Mouse (Mus musculus): ENCODE data around the gene Sun2. TPM values are rescaled to one million over a fixed set of nuclear protein-coding genes. Genes with fewer than 3 reads are reported as not detected.

The Sun2 gene
- 10 to 100 TPM; 26.3 to 43.4 TPM for total RNA-seq (2021)

- intact Hi-C loops (cut with DNase I), result no loop called here
- DNase-seq (ENCODE audit: low spot score in 2 of 2), result peak; percentile 94
These were observed at the start of gene Sun2 for GRCm38 (mm10) chr15:79741921-79742705. Gene Sun2, minus strand, starts transcription at chr15:79742536.

- intact Hi-C loops (cut with DNase I), result no loop called here
- no peak for DNase-seq (ENCODE audit: low spot score in 2 of 2)
These were observed 49.2 kb upstream of the Sun2 start for GRCm38 (mm10) chr15:79791502-79791901.

GRCm38 (mm10) chr15:79790905-79791304 lies 48.6 kb upstream of the Sun2 start:
- intact Hi-C loops (cut with DNase I), result no loop called here

GRCm38 (mm10) chr15:79790111-79790510 lies 47.8 kb upstream of the Sun2 start:
- intact Hi-C loops (cut with DNase I), result no loop called here
- no peak for DNase-seq (ENCODE audit: low spot score in 2 of 2)

More at GRCm38 (mm10) chr15:79790905-79791304, 48.6 kb upstream of the Sun2 start:
- DNase-seq (ENCODE audit: low spot score in 2 of 2), result no peak

GRCm38 (mm10) chr15:79787815-79788214 lies 45.5 kb upstream of the Sun2 start:
- DNase-seq (ENCODE audit: low spot score in 2 of 2), result no peak
- intact Hi-C loops (cut with DNase I), result no loop called here

GRCm38 (mm10) chr15:79785056-79785455 lies 42.7 kb upstream of the Sun2 start:
- intact Hi-C loops (cut with DNase I), result no loop called here
- no peak for DNase-seq (ENCODE audit: low spot score in 2 of 2)

- DNase-seq (ENCODE audit: low spot score in 2 of 2), result no peak
- intact Hi-C loops (cut with DNase I), result no loop called here
These were observed 35.4 kb upstream of the Sun2 start, which contains the start of gene Dnal4 for GRCm38 (mm10) chr15:79777749-79778148. Gene Dnal4, minus strand, starts transcription at chr15:79777849.

- DNase-seq (ENCODE audit: low spot score in 2 of 2), result peak in 1 of 2 experiments; percentile 79
- intact Hi-C loops (cut with DNase I), result loop anchor here (2.0 kb wide), 1 partner anchor 19 kb away; no protein-coding TSS in a partner anchor
These were observed 33.3 kb upstream of the Sun2 start for GRCm38 (mm10) chr15:79775662-79776061.

- DNase-seq (ENCODE audit: low spot score in 2 of 2), result peak; percentile 95 to 99
- intact Hi-C loops (cut with DNase I), result loop anchor here (2.0 kb wide), 1 partner anchor 18 kb away; no protein-coding TSS in a partner anchor
These were observed 32.0 kb upstream of the Sun2 start for GRCm38 (mm10) chr15:79774117-79775027.

GRCm38 (mm10) chr15:79770629-79771240 lies 28.4 kb upstream of the Sun2 start:
- intact Hi-C loops (cut with DNase I), result no loop called here
- peak; percentile 65 to 91 for DNase-seq (ENCODE audit: low spot score in 2 of 2)

- no peak for DNase-seq (ENCODE audit: low spot score in 2 of 2)
- intact Hi-C loops (cut with DNase I), result loop anchor here (10.0 kb wide), 1 partner anchor 246 kb away; the partner anchor contains the start of gene Pdgfb
These were observed 26.0 kb upstream of the Sun2 start for GRCm38 (mm10) chr15:79768302-79768701.

- DNase-seq (ENCODE audit: low spot score in 2 of 2), result no peak
- intact Hi-C loops (cut with DNase I), result loop anchor here (10.0 kb wide), 1 partner anchor 247 kb away; the partner anchor contains the start of gene Pdgfb
These were observed 25.1 kb upstream of the Sun2 start for GRCm38 (mm10) chr15:79767327-79767961.

- DNase-seq (ENCODE audit: low spot score in 2 of 2), result peak in 1 of 2 experiments; percentile 86
- intact Hi-C loops (cut with DNase I), result loop anchor here (10.0 kb wide), 1 partner anchor 248 kb away; the partner anchor contains the start of gene Pdgfb
These were observed 24.3 kb upstream of the Sun2 start for GRCm38 (mm10) chr15:79766586-79767071.

GRCm38 (mm10) chr15:79766168-79766567 lies 23.8 kb upstream of the Sun2 start:
- no peak for DNase-seq (ENCODE audit: low spot score in 2 of 2)
- intact Hi-C loops (cut with DNase I), result loop anchor here (10.0 kb wide), 1 partner anchor 249 kb away; the partner anchor contains the start of gene Pdgfb

GRCm38 (mm10) chr15:79765361-79765760 lies 23.0 kb upstream of the Sun2 start:
- DNase-seq (ENCODE audit: low spot score in 2 of 2), result no peak
- intact Hi-C loops (cut with DNase I), result loop anchor here (1.0 to 10.0 kb wide), 3 partner anchors 31 to 249 kb away; partner anchors contain the start of genes Cbx6, Npcd and Pdgfb

GRCm38 (mm10) chr15:79764539-79765267 lies 22.4 kb upstream of the Sun2 start:
- peak; percentile 70 to 96 for DNase-seq (ENCODE audit: low spot score in 2 of 2)
- intact Hi-C loops (cut with DNase I), result loop anchor here (1.0 to 10.0 kb wide), 3 partner anchors 32 to 250 kb away; partner anchors contain the start of genes Cbx6, Npcd and Pdgfb

GRCm38 (mm10) chr15:79763601-79764246 lies 21.4 kb upstream of the Sun2 start:
- intact Hi-C loops (cut with DNase I), result loop anchor here (2.0 to 10.0 kb wide), 2 partner anchors 71 to 251 kb away; partner anchors contain the start of genes Cbx6, Npcd and Pdgfb
- DNase-seq (ENCODE audit: low spot score in 2 of 2), result peak in 1 of 2 experiments; percentile 77

All from left cerebral cortex, postnatal 25 days (tissue).